Mouse (Mus musculus) spleen, adult 2 months (tissue): ENCODE data around the gene Atp6v0a2.

Source experiments
- CTCF ChIP-seq: fragments of 200-500 bp; IDR thresholded peaks from 2 replicates; pipeline ENCODE4 v1.5.1; 2011; ENCODE audit warnings: mild to moderate bottlenecking, inconsistent platforms; ENCODE audit not compliant: insufficient read depth, insufficient read length, insufficient replicate concordance; ENCODE audit errors: extremely low read depth
- POLR2A ChIP-seq: fragments of 200-500 bp; IDR thresholded peaks from 2 replicates; pipeline ENCODE4 v1.6.1; 2011; ENCODE audit warnings: low read depth, low read length, inconsistent platforms

- no peak for TF ChIP-seq CTCF
- TF ChIP-seq POLR2A: no peak
Observed at GRCm38 (mm10) chr5:124622890-124623289, 5.5 kb upstream of the Atp6v0a2 start.
